Mouse (Mus musculus) thymus, postnatal 36 days (tissue): ENCODE measurements at regions not wholly inside any gene's neighbourhood (a gene's known extent, or its start where the extent isn't known, plus 50 kb on each side); places are given as distances from the start of the nearest gene placed in this dataset.
A peak's percentile ranks its signal among the peaks of the same experiment; 100 is the strongest.

Experiments used
- DNase-seq, 2 experiments: peaks; one replicate each; pipeline ENCODE4 v3.0.0; 2022; ENCODE audit warnings: mixed read lengths in 2 of 2

DNA sequence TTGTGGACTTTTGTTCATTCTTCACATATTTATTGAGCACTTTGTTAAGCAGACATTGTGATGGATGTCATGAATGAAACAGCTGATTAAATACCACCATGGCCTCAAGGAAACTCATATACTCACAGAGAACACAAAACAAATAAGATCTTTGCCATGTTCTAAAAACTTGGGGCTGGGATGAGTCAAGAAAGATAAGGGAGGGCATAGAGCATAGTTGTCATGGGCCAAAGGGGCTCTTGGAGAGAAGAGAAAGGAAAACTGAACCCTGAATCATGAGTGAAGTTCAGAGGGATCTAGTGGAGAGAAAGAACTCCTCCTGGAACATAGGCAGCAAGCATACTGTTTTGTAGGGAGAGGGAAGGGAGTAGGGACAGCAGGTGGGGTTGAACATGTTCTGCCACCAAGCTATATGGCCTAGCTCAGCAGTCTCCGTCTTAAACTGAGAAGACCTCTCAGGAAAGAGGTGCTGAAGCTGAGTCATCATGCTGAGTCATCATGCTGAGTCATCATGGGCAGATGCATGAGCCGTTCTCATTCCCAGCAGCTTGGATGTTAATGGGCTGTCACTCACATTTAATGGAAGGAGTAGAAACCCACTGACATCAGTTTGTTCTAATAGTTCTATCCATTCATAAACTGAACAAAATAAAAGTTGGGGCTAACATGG is 69.6 kb downstream of the Cetn3 start:
- DNase-seq: no peak

- no peak for DNase-seq
These were observed 73.2 kb downstream of the Cetn3 start for GRCm38 (mm10) chr13:81856072-81856471.

- no peak for DNase-seq
These were observed 77.8 kb downstream of the Cetn3 start for GRCm38 (mm10) chr13:81860683-81861082.

DNA sequence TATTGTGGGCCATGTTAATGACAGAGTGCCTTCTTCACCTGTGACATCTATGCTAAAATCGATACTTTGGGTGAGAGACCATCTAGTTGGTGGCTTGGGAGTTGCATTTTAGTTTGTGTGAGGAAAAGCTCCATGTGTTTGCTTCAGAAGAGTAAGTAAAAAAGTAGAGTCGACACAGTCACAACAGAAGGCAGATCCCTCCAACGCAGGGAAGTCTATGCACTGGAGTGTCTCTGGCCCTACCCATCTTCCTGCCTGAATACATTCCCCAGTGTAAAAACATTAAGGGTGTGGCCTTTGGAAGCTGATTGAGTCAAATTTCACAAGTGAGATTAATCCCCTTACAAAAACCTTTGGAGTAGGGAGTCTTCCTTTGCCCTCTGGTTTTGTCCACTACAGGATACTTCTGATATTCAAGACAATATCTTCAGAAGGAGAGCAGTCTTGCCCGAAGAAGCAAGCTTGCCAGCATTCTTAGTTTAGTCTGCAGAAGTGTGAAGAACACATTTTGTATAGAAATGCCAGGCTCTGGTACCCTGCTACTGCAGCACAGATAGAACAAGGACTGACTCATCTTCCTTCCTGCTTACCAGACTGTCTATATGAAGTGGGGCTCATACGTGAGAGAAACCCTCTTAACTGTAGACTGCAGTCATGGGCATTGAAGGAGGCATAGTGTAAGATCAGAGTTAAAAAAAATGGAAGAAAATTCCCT is 79.2 kb downstream of the Cetn3 start:
- DNase-seq: no peak

DNA sequence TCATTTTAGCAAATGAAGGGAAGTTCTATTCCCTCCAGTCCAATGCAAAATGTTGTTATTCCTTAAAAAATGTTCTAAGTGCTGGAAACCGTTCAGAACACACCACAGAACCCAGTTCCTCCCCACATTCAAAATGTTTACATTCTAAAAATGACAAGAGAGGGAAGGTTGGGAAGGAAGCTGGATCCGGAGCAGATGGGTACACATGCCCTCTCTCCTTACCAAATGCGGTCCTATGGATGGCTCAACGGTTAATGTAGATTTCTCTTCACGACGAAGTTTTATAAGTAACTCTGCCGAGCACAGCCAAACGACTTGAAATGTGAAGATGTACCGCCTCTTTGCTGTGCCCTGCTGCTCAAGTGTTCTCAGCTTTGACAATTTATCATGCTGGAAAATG is 88.3 kb downstream of the Cetn3 start:
- no peak for DNase-seq

GRCm38 (mm10) chr13:81885879-81886278 is 103.0 kb downstream of the Cetn3 start:
- DNase-seq: no peak

- no peak for DNase-seq
These were observed 147.4 kb downstream of the Cetn3 start for GRCm38 (mm10) chr13:81930266-81930665.

DNA sequence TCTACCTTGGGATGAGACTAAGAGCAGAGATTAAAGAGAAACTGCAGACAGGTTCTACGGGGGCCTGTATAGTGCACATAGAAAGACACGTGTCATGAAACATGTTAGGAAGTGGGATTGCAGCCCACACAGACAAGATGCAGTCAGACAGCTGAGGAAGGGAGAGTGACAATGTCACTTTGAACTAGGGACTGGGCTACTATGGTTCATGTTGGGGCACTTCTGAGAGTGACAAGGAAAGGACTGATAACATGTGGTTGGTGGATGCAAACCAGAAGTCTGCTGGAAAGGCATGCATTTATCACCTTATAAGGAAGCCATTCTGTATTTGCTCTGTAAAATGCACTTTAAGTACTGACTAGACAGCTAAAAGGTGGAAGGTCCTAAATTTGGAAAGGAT is 148.3 kb downstream of the Cetn3 start:
- DNase-seq: no peak

DNA sequence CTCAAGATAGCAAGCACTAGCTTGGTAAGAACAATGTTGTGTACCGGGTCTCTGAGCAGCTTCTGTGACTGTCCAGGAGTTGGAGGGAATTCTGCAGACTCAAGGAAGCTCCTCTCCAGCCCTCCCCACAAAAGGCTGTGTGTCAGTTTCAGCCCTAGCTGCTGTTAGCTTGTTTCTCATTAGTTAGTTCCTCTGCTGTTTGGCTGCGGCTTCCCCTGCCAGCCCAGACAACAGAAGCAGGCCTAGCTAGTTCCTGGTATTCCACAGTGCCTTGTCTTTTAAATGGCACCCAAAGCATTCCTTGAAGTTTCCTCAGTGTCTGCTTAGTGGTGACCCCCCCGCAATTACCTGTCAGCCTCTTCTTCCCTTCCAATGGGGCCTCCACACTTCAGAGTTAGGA is 154.2 kb downstream of the Cetn3 start:
- no peak for DNase-seq

DNA sequence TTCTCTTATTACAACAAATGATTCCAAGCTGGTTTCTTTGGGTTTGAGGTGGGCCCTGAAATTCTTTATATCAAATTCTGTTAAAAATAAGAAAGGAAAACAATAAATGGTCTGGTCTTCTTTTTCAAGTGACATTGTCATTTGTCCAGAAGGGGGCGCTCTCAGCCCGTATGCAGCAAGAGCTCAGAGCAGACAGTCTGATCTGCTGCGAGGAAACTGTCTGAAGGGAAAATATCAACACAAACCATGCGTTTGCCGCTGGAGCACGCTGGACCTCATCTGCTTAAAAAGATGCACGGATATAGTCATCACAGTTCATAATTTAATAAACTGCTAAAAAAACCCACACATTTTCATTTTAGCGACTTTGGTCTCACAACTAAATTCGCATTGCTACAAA is 161.2 kb downstream of the Cetn3 start:
- DNase-seq: peak; percentile 12 to 22

GRCm38 (mm10) chr13:81944469-81944868 is 161.6 kb downstream of the Cetn3 start:
- no peak for DNase-seq

- no peak for DNase-seq
These were observed 162.9 kb downstream of the Cetn3 start for GRCm38 (mm10) chr13:81945741-81946140.

- no peak for DNase-seq
These were observed 182.6 kb downstream of the Cetn3 start for GRCm38 (mm10) chr13:81965431-81965830.

- no peak for DNase-seq
These were observed 193.0 kb downstream of the Cetn3 start for GRCm38 (mm10) chr13:81975878-81976277.

DNA sequence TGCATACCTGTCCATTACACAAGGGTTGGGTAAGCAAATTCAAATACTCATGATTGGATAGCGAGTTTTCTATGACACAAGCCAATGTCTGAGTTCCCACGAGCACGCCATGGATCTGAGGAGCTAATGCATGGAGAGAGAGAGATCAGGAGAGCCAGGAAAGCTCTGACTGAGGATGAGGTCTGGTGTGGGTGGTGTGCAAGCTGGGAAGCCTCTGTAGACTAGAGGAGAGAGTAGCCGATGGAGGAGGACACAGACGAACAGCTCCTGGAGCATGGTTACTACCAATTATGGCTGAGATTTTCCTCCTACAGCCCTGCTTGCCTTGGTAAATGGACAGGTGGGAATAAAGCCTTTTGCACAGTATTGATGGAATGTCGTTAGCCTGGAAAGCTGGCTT is 195.1 kb downstream of the Cetn3 start:
- DNase-seq: no peak

GRCm38 (mm10) chr13:81979289-81979688 is 196.4 kb downstream of the Cetn3 start:
- no peak for DNase-seq

GRCm38 (mm10) chr13:81980094-81980493 is 197.2 kb downstream of the Cetn3 start:
- DNase-seq: no peak

- no peak for DNase-seq
These were observed 199.6 kb downstream of the Cetn3 start for GRCm38 (mm10) chr13:81982491-81982890.

DNA sequence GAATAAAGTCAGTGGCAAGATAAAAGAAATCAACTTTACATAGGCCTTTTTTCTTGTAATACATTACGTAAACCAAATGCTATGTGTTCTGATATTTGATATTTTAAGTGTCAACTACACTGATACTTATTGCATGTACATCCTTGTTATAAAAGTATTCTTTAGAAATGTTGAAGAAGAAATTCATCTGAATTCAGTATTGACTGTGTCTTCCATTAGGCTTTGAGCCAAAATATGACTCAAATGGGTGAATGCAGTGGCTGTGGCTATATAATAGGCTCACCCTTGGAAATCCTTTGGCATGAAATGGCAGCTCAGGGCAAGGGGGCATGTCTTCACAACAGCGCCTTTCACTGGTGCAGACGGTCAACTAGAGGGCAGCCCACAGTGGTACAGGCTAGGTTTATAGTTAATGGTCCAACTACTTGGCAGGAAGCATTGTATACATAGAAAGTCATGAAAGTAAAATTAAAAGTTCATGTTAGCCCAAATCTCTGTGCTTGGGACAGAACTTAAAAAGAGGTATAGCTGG is 217.9 kb downstream of the Cetn3 start:
- no peak for DNase-seq

GRCm38 (mm10) chr13:82005929-82006726 is 223.3 kb downstream of the Cetn3 start:
- DNase-seq: no peak

- DNase-seq: no peak
These were observed 224.3 kb downstream of the Cetn3 start for GRCm38 (mm10) chr13:82007222-82007621.

DNA sequence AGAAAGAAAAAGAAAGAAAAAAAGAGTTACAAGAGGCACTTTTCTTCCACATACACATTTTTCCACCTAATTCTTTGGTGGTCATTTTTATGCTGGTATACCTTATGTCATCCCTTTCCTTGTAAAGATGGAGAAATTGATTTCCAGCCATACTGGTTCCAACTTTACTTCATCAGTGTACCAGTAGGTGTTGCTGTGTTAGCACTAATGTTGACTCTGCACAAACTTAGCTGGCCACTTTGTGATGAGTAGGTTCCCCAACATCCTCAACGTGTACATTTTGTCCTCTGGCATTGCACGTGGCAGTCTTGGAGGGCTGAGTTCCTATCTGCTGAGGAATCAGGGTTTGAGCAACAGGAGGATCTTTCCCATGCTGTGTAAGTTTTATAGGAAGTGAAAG is 256.7 kb downstream of the Cetn3 start:
- DNase-seq: no peak

- no peak for DNase-seq
These were observed 275.4 kb downstream of the Cetn3 start for GRCm38 (mm10) chr13:82058131-82058731.
